Mouse (Mus musculus): ENCODE results near the gene Naa40. TPM values are rescaled to one million over a fixed set of nuclear protein-coding genes. Genes with fewer than 3 reads are reported as not detected.

The Naa40 gene
- polyA plus RNA-seq, 1 experiment from 2014 or later = 71.1 TPM

- Histone ChIP-seq H3K4me3 (peak within 1 kb of the TSS; percentile 85), H3K4me1 (peaks cover 32% of the 10 kb centered on the region), H3K36me3 (ENCODE audit: poor library complexity, severe bottlenecking) (peaks cover 31% of the 10 kb centered on the region), H3K4me2 (peak within 1 kb of the TSS; percentile 93), H3K27ac (peak within 1 kb of the TSS; percentile 93), H3K9ac (peak within 1 kb of the TSS; percentile 85), H3K9me3 (replicated peaks) (no peaks in the 10 kb centered on the region), H3K27me3 (no peaks in the 10 kb centered on the region)
- WGBS = under 1% methylated on average over 53 of the region's 79 CpGs
- ATAC-seq = peak; percentile 97
These were observed 34.9 kb downstream of the Naa40 start, which contains the start of gene Otub1 for GRCm38 (mm10) chr19:7205753-7206736. Otub1 (minus strand) TSS chr19:7206316.

GRCm38 (mm10) chr19:7205326-7205725 is 35.7 kb downstream of the Naa40 start:
- no peaks in the 10 kb centered on the region for H3K27me3 ChIP-seq
- 33% methylated on average over 7 of the region's 7 CpGs for WGBS
- ATAC-seq = no peak
- peak overlapping the region; percentile 85 for H3K4me3 ChIP-seq
- H3K27ac ChIP-seq = peak overlapping the region; percentile 93
- H3K9me3 ChIP-seq (replicated peaks) = no peaks in the 10 kb centered on the region
- peaks cover 38% of the 10 kb centered on the region for H3K36me3 ChIP-seq (ENCODE audit: poor library complexity, severe bottlenecking)
- H3K4me2 ChIP-seq = peak overlapping the region; percentile 93
- peak overlapping the region; percentile 85 for H3K9ac ChIP-seq
- H3K4me1 ChIP-seq = peaks cover 32% of the 10 kb centered on the region

GRCm38 (mm10) chr19:7204898-7205297 is 36.1 kb downstream of the Naa40 start:
- Histone ChIP-seq H3K4me3 (peak overlapping the region; percentile 85), H3K9ac (peak overlapping the region; percentile 85), H3K27me3 (no peaks in the 10 kb centered on the region), H3K9me3 (replicated peaks) (no peaks in the 10 kb centered on the region), H3K27ac (no peak overlapping the region), H3K4me1 (peaks cover 32% of the 10 kb centered on the region), H3K36me3 (ENCODE audit: poor library complexity, severe bottlenecking) (peaks cover 42% of the 10 kb centered on the region), H3K4me2 (peak overlapping the region; percentile 93)
- no peak for ATAC-seq
- 80% methylated on average over 2 of the region's 2 CpGs for WGBS

GRCm38 (mm10) chr19:7200427-7200826 is 40.6 kb downstream of the Naa40 start:
- Histone ChIP-seq H3K4me3 (no peak overlapping the region), H3K9me3 (replicated peaks) (no peaks in the 10 kb centered on the region), H3K4me2 (no peak overlapping the region), H3K36me3 (ENCODE audit: poor library complexity, severe bottlenecking) (peaks cover 74% of the 10 kb centered on the region), H3K4me1 (peaks cover 41% of the 10 kb centered on the region), H3K27ac (no peak overlapping the region), H3K9ac (no peak overlapping the region), H3K27me3 (no peaks in the 10 kb centered on the region)
- WGBS = 68% methylated on average over 1 of the region's 1 CpGs
- no peak for ATAC-seq

GRCm38 (mm10) chr19:7199089-7199488 is 41.9 kb downstream of the Naa40 start:
- Histone ChIP-seq H3K4me2 (no peak overlapping the region), H3K9me3 (replicated peaks) (no peaks in the 10 kb centered on the region), H3K36me3 (ENCODE audit: poor library complexity, severe bottlenecking) (peaks cover 71% of the 10 kb centered on the region), H3K4me3 (no peak overlapping the region), H3K27me3 (0 out of 2 replicates have a peak, but pooled peaks cover 4% of the 10 kb centered on the region), H3K9ac (no peak overlapping the region), H3K4me1 (peaks cover 28% of the 10 kb centered on the region), H3K27ac (no peak overlapping the region)
- ATAC-seq = no peak
- WGBS = 93% methylated on average over 13 of the region's 13 CpGs

GRCm38 (mm10) chr19:7197445-7197844 is 43.5 kb downstream of the Naa40 start:
- H3K4me1 ChIP-seq = peaks cover 30% of the 10 kb centered on the region
- 77% methylated on average over 9 of the region's 9 CpGs for WGBS
- peaks cover 7% of the 10 kb centered on the region; the same call in 1 of the 2 replicates for H3K27me3 ChIP-seq
- H3K36me3 ChIP-seq (ENCODE audit: poor library complexity, severe bottlenecking) = peaks cover 55% of the 10 kb centered on the region
- no peaks in the 10 kb centered on the region for H3K9me3 ChIP-seq (replicated peaks)
- no peak overlapping the region for H3K4me2 ChIP-seq
- H3K9ac ChIP-seq = no peak overlapping the region
- no peak for ATAC-seq
- no peak overlapping the region for H3K27ac ChIP-seq
- H3K4me3 ChIP-seq = no peak overlapping the region

GRCm38 (mm10) chr19:7196741-7197270 is 44.2 kb downstream of the Naa40 start:
- Histone ChIP-seq H3K9me3 (replicated peaks) (no peaks in the 10 kb centered on the region), H3K4me3 (no peak overlapping the region), H3K27ac (no peak overlapping the region), H3K4me1 (peaks cover 37% of the 10 kb centered on the region), H3K36me3 (ENCODE audit: poor library complexity, severe bottlenecking) (peaks cover 51% of the 10 kb centered on the region), H3K4me2 (no peak overlapping the region), H3K27me3 (peaks cover 11% of the 10 kb centered on the region), H3K9ac (0 out of 2 replicates have a peak overlapping the region, but pooled peaks have one; percentile 0)
- peak; percentile 10; the same call in 1 of the 2 replicates for ATAC-seq
- 15% methylated on average over 17 of the region's 17 CpGs for WGBS

- H3K4me3 ChIP-seq = no peak overlapping the region
- peaks cover 17% of the 10 kb centered on the region for H3K27me3 ChIP-seq
- H3K27ac ChIP-seq = no peak overlapping the region
- H3K36me3 ChIP-seq (ENCODE audit: poor library complexity, severe bottlenecking) = peaks cover 44% of the 10 kb centered on the region
- 0 out of 2 replicates have a peak, but pooled peaks have one; percentile 37 for ATAC-seq
- 0 out of 2 replicates have a peak overlapping the region, but pooled peaks have one; percentile 0 for H3K9ac ChIP-seq
- no peak overlapping the region for H3K4me2 ChIP-seq
- peaks cover 44% of the 10 kb centered on the region for H3K4me1 ChIP-seq
- no peaks in the 10 kb centered on the region for H3K9me3 ChIP-seq (replicated peaks)
- WGBS = 15% methylated on average over 33 of the region's 33 CpGs
These were observed 44.9 kb downstream of the Naa40 start for GRCm38 (mm10) chr19:7195900-7196728.

- Histone ChIP-seq H3K4me3 (no peak overlapping the region), H3K4me1 (peaks cover 62% of the 10 kb centered on the region), H3K27me3 (peaks cover 28% of the 10 kb centered on the region), H3K36me3 (ENCODE audit: poor library complexity, severe bottlenecking) (peaks cover 9% of the 10 kb centered on the region; the same call in 1 of the 2 replicates), H3K4me2 (no peak overlapping the region), H3K9me3 (replicated peaks) (no peaks in the 10 kb centered on the region), H3K9ac (peak overlapping the region; percentile 14; the same call in 1 of the 2 replicates), H3K27ac (no peak overlapping the region)
- ATAC-seq = 0 out of 2 replicates have a peak, but pooled peaks have one; percentile 20
- 24% methylated on average over 2 of the region's 2 CpGs for WGBS
These were observed 48.4 kb downstream of the Naa40 start for GRCm38 (mm10) chr19:7192561-7192967.

GRCm38 (mm10) chr19:7191639-7192038 is 49.3 kb downstream of the Naa40 start:
- H3K36me3 ChIP-seq (ENCODE audit: poor library complexity, severe bottlenecking) = no peaks in the 10 kb centered on the region
- 52% methylated on average over 6 of the region's 6 CpGs for WGBS
- no peak overlapping the region for H3K4me3 ChIP-seq
- H3K4me2 ChIP-seq = no peak overlapping the region
- peaks cover 37% of the 10 kb centered on the region for H3K27me3 ChIP-seq
- H3K4me1 ChIP-seq = peaks cover 59% of the 10 kb centered on the region
- no peak for ATAC-seq
- no peak overlapping the region for H3K9ac ChIP-seq
- no peaks in the 10 kb centered on the region for H3K9me3 ChIP-seq (replicated peaks)
- H3K27ac ChIP-seq = no peak overlapping the region

- Histone ChIP-seq H3K27me3 (peaks cover 42% of the 10 kb centered on the region), H3K4me1 (peaks cover 55% of the 10 kb centered on the region), H3K9ac (no peak overlapping the region; the same call in 1 of the 2 replicates), H3K4me3 (no peak overlapping the region), H3K36me3 (ENCODE audit: poor library complexity, severe bottlenecking) (no peaks in the 10 kb centered on the region), H3K4me2 (no peak overlapping the region), H3K27ac (no peak overlapping the region), H3K9me3 (replicated peaks) (no peaks in the 10 kb centered on the region)
- ATAC-seq = no peak
- WGBS = 22% methylated on average over 5 of the region's 5 CpGs
These were observed 50.0 kb downstream of the Naa40 start for GRCm38 (mm10) chr19:7190986-7191385.
